Mouse (Mus musculus) forebrain, embryonic 14.5 days (tissue): ENCODE data around the gene Hist1h1d. TPM values are rescaled to one million over a fixed set of nuclear protein-coding genes. Genes with fewer than 3 reads are reported as not detected.
A peak's percentile ranks its signal among the peaks of the same experiment; 100 is the strongest.
"Not testable (repeated sequence)": the region's sequence is repeated elsewhere in the genome, so short reads cannot be mapped to it uniquely, and the experiment has no call there.

ENCODE experiments used
- ATAC-seq: fragments of 200-750 bp; cut with Nextera tagmentation; 2 replicates; pipeline ENCODE4 v1.8.0; 2017; ENCODE audit warnings: mild to moderate bottlenecking, moderate library complexity
- DNase-seq: peaks from one replicate; pipeline ENCODE4 v3.0.0-alpha.2; 2015; ENCODE audit warnings: low spot score
- H3K27ac ChIP-seq: fragments of 300-500 bp; sonication (generic); 2 replicates; pipeline ENCODE4 v1.5.1; 2014; ENCODE audit warnings: low read depth, mild to moderate bottlenecking, control low read depth, low read length, moderate library complexity
- H3K27me3 ChIP-seq: fragments of 300-500 bp; sonication (generic); replicated peaks from 2 replicates; pipeline ENCODE4 v1.6.1; 2014; ENCODE audit warnings: low read length, control low read depth, mixed read lengths; ENCODE audit not compliant: control insufficient read depth, insufficient read depth
- H3K36me3 ChIP-seq: fragments of 300-500 bp; sonication (generic); 2 replicates; pipeline ENCODE4 v1.6.1; 2014; ENCODE audit warnings: low read length, control low read depth; ENCODE audit not compliant: control insufficient read depth, insufficient read depth
- H3K4me1 ChIP-seq: fragments of 300-500 bp; sonication (generic); 2 replicates; pipeline ENCODE4 v1.6.1; 2014; ENCODE audit warnings: antibody characterized with exemption, low read length, control low read depth; ENCODE audit not compliant: control insufficient read depth, insufficient read depth
- H3K4me2 ChIP-seq: fragments of 300-500 bp; sonication (generic); 2 replicates; pipeline ENCODE4 v1.6.1; 2014; ENCODE audit warnings: mild to moderate bottlenecking, control low read depth, low read length
- H3K4me3 ChIP-seq: fragments of 300-500 bp; sonication (generic); 2 replicates; pipeline ENCODE4 v1.5.1; 2014; ENCODE audit warnings: low read depth, low read length, control low read depth
- H3K9ac ChIP-seq: fragments of 300-500 bp; sonication (generic); 2 replicates; pipeline ENCODE4 v1.6.1; 2014; ENCODE audit warnings: mild to moderate bottlenecking, low read length, control low read depth, moderate library complexity
- H3K9me3 ChIP-seq: fragments of 300-500 bp; sonication (generic); replicated peaks from 2 replicates; pipeline ENCODE4 v1.6.1; 2016; ENCODE audit warnings: low read length, control low read depth, mixed read lengths; ENCODE audit not compliant: control insufficient read depth
- WGBS: fragments of 180-500 bp; shearing (Covaris S2); extraction: QIAGEN DNeasy Blood & Tissue Kit; methylation state at CpG from one replicate; pipeline ENCODE4 v1.1.7; 2014; 5-methylcytosine and 5-hydroxymethylcytosine counted together
- polyA plus RNA-seq: library from polyadenylated mRNA; unstranded; fragments of >200 nt; fragmentation: Nextera tagmentation; extraction: Ambion mirVana; gene quantifications from 2 replicates; pipeline ENCODE4 v1.2.1, GENCODE M21; 2014

The Hist1h1d gene
- polyA plus RNA-seq, 1 experiment from 2014 or later, result 0.52 TPM

- H3K36me3 ChIP-seq, result no peaks in the 10 kb centered on the region
- DNase-seq, result no peak
- H3K27ac ChIP-seq, result no peak overlapping the region
- ATAC-seq, result no peak
- H3K4me2 ChIP-seq, result no peak overlapping the region
- peaks cover 30% of the 10 kb centered on the region for H3K4me1 ChIP-seq
- 95% methylated on average over 1 of the region's 1 CpGs for WGBS
- no peaks in the 10 kb centered on the region for H3K9me3 ChIP-seq
- no peaks in the 10 kb centered on the region for H3K27me3 ChIP-seq
- H3K9ac ChIP-seq, result no peak overlapping the region
- H3K4me3 ChIP-seq, result no peak overlapping the region
Observed at GRCm38 (mm10) chr13:23577835-23578234, 24.8 kb downstream of the Hist1h1d start.

GRCm38 (mm10) chr13:23581408-23582218 lies 28.6 kb downstream of the Hist1h1d start, which contains the start of gene Hist1h4d:
TSS of gene Hist1h4d (plus strand) at chr13:23581598.
- ATAC-seq (peak; percentile 87), DNase-seq (peak; percentile 99)
- no peaks in the 10 kb centered on the region for H3K27me3 ChIP-seq
- under 1% methylated on average over 43 of the region's 43 CpGs for WGBS
- peaks cover 31% of the 10 kb centered on the region for H3K4me1 ChIP-seq
- H3K4me2 ChIP-seq, result peak within 1 kb of the TSS; percentile 93
- H3K36me3 ChIP-seq, result no peaks in the 10 kb centered on the region
- H3K4me3 ChIP-seq, result peak within 1 kb of the TSS; percentile 45
- H3K9ac ChIP-seq, result peak within 1 kb of the TSS; percentile 74
- H3K9me3 ChIP-seq, result no peaks in the 10 kb centered on the region
- peak within 1 kb of the TSS; percentile 96 for H3K27ac ChIP-seq

GRCm38 (mm10) chr13:23582219-23583056 lies 29.4 kb downstream of the Hist1h1d start:
- Histone ChIP-seq H3K36me3 (no peaks in the 10 kb centered on the region), H3K27me3 (no peaks in the 10 kb centered on the region), H3K4me3 (peak overlapping the region; percentile 45), H3K27ac (peak overlapping the region; percentile 96), H3K9me3 (no peaks in the 10 kb centered on the region), H3K4me1 (peaks cover 28% of the 10 kb centered on the region), H3K9ac (peak overlapping the region; percentile 74), H3K4me2 (peak overlapping the region; percentile 93)
- 5% methylated on average over 6 of the region's 6 CpGs for WGBS
- ATAC-seq (no peak), DNase-seq (peak; percentile 15)

- Histone ChIP-seq H3K9me3 (no peaks in the 10 kb centered on the region), H3K4me3 (no peak overlapping the region), H3K36me3 (no peaks in the 10 kb centered on the region), H3K4me1 (peaks cover 28% of the 10 kb centered on the region), H3K9ac (no peak overlapping the region), H3K27ac (peak overlapping the region; percentile 96), H3K27me3 (no peaks in the 10 kb centered on the region), H3K4me2 (peak overlapping the region; percentile 93)
- DNase-seq (peak; percentile 15), ATAC-seq (no peak)
Observed at GRCm38 (mm10) chr13:23583387-23584068, 30.5 kb downstream of the Hist1h1d start.

DNA sequence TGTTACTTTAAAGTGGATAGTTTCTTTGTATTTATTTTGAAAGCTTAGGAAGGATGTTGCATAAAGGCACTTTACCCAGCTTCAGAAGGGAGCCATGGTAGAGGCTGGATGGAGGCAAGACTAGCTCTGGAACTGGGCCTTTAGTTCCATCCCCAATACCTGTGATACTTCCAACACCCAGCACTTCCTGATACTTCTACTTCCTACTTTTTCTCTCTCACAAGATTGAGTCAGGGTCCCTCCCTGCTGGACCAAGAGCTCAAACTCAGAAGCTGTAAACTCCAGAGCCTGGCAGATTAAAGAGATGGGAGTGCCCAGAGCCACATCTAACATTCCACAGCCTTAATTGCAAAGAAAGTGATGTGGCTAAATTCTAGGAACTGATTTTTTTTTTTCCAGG lies 31.3 kb downstream of the Hist1h1d start:
- peaks cover 28% of the 10 kb centered on the region for H3K4me1 ChIP-seq
- H3K27ac ChIP-seq, result peak overlapping the region; percentile 96
- ATAC-seq (no peak), DNase-seq (peak; percentile 6)
- H3K4me2 ChIP-seq, result peak overlapping the region; percentile 93
- no peaks in the 10 kb centered on the region for H3K27me3 ChIP-seq
- H3K9me3 ChIP-seq, result no peaks in the 10 kb centered on the region
- H3K4me3 ChIP-seq, result peak overlapping the region; percentile 42
- H3K9ac ChIP-seq, result peak overlapping the region; percentile 72
- H3K36me3 ChIP-seq, result no peaks in the 10 kb centered on the region

GRCm38 (mm10) chr13:23585029-23585441 lies 32.0 kb downstream of the Hist1h1d start:
- under 1% methylated on average over 21 of the region's 21 CpGs for WGBS
- Histone ChIP-seq H3K27ac (peak overlapping the region; percentile 96), H3K36me3 (no peaks in the 10 kb centered on the region), H3K27me3 (no peaks in the 10 kb centered on the region), H3K9me3 (no peaks in the 10 kb centered on the region), H3K4me3 (peak overlapping the region; percentile 42), H3K4me2 (peak overlapping the region; percentile 93), H3K4me1 (peaks cover 28% of the 10 kb centered on the region), H3K9ac (peak overlapping the region; percentile 72)
- DNase-seq, result peak; percentile 84
- ATAC-seq, result 0 out of 2 replicates have a peak, but pooled peaks have one; percentile 21

DNA sequence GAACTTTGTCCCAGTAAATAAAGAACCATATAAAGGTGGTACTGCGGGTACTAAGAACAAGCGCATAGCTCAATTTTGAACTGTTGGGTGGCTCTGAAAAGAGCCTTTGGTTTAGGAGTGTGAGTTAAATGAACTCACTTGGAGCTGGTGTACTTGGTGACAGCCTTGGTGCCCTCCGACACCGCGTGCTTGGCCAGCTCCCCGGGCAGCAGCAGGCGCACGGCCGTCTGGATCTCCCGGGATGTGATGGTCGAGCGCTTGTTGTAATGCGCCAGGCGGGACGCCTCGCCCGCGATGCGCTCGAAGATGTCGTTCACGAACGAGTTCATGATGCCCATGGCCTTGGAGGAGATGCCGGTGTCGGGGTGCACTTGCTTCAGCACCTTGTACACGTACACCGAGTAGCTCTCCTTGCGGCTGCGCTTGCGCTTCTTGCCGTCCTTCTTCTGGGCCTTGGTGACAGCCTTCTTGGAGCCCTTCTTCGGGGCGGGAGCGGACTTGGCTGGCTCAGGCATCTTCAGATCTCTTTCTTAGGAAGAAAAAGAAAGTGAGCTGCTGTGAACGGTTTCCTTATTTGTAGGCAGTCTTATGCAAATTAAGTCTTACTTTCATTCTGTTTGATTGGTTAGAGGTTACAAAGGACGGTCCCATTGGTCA lies 32.5 kb downstream of the Hist1h1d start:
- Histone ChIP-seq H3K4me3 (peak overlapping the region; percentile 42), H3K27ac (peak overlapping the region; percentile 96), H3K4me2 (peak overlapping the region; percentile 93), H3K9ac (peak overlapping the region; percentile 72), H3K4me1 (peaks cover 28% of the 10 kb centered on the region)
- H3K27me3 ChIP-seq, H3K36me3 ChIP-seq, H3K9me3 ChIP-seq: not testable (repeated sequence)
- whole genome bisulfite sequencing, result under 1% methylated on average over 28 of the region's 36 CpGs
- peak; percentile 87 for ATAC-seq
- peak; percentile 98 for DNase-seq
